Mouse (Mus musculus): Measurements from ENCODE around the gene Adh7.

DNA sequence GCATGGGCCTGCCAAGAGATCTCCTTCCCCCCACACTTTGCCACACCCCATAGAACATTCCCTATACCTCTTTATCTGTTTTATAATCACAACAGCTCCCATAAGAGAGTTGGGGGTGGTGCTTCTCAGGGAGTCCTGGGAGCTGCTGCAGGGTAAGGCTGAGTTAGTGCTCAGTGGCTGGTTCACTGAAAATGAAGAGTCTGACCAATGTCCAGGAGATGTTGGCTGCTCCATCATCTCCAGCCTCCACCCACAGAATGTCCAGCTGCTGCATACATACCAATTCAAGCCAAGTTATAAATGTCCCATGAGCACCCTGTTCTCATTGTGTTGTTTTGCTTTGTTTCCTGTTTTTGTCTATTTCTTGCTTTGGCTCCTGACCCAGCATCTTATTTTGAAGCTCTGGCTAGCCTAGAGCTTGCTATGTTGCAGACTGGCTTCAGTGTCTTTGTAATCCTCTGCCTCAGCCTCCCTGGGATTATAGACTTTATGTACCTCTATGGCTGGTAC is 29.0 kb downstream of the Adh7 start:
- TF ChIP-seq GATA1 (IDR thresholded peaks at IDR 0.05; ENCODE audit: borderline replicate concordance, low read length), result no peak
- TF ChIP-seq FLI1 (IDR thresholded peaks at IDR 0.05; ENCODE audit: low read length), result no peak

Measured in megakaryocyte, embryonic 14.5 days (primary cell).